Mouse (Mus musculus): ENCODE measurements around the gene Dyrk1a.

Dyrk1a gene

DNA sequence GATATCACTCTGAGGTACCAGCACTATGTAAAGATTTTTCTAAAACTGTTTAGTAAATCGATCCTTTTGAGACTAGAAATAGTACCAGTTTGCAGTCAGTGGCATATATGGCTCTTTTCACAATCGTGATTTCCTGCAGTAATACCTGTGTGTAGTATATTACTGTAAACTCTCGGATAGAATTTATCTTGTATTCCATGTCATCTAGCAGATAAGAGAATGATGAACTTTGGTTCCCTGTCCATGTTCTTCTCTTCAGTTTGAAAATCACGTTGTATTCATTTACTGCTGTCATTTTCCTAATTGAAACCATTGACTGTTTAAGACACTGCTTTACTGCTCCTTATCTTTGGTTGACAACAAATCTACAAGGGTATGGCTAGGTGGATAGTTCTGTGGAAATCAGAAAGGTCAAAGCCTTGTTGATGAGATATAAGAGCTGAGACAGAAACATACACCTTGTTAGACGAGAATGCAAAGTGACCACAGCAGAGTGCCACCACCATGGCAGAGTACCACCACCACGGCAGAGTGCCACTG lies 62.7 kb downstream of the Dyrk1a start:
- no peak for DNase-seq (ENCODE audit: low read depth)

DNA sequence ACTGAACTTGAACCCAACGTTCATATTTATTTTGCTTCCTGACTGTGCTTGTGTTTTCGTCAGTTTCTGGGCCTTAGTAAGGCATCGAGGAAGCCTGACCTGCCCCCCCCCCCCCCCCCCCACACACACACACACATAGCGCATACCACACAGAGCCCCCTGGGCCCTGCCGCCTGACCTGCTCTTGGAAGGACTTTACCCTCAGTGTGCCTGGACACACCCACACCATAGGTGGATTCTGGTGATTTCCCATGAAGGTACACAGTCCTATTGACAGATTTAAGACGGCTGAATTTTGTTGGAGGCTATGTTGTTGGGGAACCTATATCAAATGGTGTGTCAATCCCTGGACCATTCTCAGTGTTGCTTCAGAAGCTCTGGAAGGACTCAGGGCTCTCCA lies 63.2 kb downstream of the Dyrk1a start:
- no peak for DNase-seq (ENCODE audit: low read depth)

DNA sequence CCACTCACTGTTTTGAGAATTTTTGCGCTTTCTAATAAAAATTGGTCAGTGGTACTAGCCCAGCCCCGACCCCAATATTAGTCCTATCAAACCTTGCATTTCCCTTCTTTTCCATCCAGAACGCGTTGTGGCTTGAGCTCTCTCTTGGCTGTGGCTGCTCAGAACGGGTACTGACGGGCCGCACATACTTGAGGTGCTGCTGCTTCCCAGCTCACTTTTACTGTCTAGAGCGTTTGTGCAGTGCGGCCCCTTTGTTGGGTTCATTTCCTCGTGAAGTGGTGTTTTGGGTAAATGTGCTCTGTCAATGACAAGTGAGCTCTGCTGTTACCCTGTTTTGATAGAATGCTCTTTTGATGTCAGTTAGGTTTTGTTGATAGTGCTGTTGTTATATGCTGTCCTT lies 67.6 kb downstream of the Dyrk1a start:
- DNase-seq (ENCODE audit: low read depth) = no peak

DNA sequence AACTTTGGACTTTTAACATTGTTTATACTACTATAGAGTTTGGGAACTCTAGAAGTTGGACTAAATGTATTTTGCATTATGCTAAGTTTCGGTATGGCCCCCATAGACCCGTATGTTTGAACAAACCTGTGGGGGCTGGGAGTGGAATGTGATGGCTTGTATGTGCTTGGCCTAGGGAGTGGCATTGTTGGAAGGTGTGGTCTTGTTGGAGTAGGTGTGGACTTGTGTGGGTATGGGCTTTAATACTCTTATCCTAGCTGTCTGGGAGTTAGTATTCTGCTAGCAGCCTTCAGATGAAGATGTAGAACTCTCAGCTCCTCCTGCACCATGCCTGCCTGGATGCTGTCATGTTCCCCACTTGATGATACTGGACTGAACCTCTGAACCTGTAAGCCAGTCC lies 72.0 kb downstream of the Dyrk1a start:
- DNase-seq (ENCODE audit: low read depth) = no peak

DNA sequence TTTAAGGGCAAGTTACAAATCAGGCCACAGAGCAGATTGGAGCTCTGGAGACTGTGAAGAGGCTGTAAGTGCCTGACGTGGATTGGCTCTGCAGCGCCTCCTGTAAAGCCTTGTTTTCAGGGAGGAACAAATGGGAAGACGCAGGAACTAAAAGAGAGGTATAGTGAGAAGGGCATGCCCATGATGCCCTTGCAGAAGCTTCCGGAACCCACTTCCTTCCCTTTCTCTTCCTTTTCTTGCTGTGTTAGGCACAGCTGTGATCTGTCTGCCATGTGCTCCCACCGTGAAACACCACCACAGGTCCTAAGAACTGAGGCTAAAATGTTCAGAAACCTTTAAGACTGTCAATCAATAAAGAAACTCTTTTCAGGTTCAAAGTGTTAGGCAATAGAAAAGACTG lies 77.3 kb downstream of the Dyrk1a start:
- peak; percentile 39 for DNase-seq (ENCODE audit: low read depth)

DNA sequence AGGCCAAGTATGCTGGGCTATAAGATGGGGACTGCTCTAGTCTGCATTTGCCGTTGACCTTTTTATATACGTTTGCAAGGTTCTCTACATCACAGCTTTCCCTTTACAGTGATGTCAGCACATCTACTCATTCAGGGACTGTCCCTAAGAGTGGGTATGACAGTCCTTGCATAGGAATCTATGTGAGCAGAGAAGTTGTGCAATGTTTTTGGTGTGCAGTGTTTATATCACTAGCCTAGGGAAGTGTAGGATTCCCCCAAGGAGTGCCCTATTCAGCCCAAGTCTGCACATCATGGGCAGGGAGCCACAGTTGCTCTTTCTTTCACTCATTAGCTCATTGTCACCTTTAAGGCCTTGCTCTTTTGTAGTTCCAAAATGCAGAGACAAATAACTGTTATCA lies 78.1 kb downstream of the Dyrk1a start:
- DNase-seq (ENCODE audit: low read depth) = peak; percentile 60

DNA sequence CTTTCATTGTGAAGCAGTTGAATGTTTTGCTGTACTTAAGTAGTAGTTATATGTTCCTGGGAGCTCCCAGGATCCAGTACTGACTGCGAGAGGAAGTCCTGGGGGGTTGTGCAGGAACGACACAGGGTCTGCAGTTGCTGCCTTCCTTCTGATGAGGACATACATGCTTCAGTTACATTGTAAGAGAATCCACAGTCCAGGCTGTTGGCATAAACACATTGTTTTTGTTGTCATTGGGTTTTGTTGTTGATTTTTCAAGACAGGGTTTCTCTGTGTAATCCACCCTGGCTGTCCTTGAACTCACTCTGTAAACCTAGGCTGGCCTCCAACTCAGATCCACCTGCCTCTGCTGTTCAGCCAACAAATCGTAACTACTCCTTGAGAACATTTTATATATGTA lies 80.1 kb downstream of the Dyrk1a start:
- no peak for DNase-seq (ENCODE audit: low read depth)

DNA sequence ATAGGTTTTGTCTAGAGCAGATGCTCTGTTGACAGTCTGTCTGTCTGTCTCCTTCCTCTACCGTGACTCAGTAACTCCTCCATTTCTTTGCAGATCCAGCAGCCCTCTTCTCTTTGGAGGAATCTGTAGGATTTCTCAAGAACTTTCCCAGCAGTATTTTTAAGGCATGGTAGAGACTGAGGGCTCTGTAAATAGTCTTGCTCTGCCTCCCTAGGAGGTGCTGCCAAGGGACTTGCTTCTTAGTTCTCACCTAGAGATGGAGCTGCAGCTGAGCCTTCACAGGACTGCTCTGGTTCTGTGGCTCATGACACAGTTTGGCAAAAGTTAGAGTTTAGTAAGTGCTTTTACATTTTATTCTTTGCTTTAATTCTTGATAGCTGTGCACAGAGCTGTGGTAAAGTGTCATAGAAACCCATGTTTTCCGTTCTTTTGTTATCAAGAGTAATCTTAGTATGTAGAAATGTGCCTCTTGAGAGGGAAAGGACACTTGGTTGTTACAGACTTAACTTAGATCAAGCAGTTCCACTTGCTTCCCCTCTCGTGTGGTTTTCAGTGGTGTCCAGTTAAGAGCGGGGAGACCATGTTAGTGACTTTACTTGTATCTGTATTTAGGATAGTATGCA lies 82.4 kb downstream of the Dyrk1a start:
- no peak for DNase-seq (ENCODE audit: low read depth)

DNA sequence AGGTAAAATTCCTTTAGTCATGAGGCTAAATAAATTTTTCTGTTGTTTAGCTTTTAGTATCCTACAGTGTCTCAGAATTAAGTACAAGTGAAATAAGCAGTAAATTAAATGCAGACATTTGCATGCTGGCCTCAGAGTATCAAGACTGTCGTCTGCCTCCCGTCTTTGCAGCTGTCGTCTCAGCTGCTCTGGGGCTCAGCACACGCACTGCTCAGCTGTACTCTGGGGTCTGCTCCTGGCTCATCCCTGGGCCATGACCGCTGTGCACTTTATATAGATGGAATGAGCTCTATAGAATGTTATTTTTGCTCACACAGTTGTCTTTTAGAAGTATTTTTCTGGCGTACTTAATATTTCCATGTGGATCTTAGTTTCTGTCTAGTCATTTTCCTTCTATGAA lies 85.3 kb downstream of the Dyrk1a start:
- no peak for DNase-seq (ENCODE audit: low read depth)

DNA sequence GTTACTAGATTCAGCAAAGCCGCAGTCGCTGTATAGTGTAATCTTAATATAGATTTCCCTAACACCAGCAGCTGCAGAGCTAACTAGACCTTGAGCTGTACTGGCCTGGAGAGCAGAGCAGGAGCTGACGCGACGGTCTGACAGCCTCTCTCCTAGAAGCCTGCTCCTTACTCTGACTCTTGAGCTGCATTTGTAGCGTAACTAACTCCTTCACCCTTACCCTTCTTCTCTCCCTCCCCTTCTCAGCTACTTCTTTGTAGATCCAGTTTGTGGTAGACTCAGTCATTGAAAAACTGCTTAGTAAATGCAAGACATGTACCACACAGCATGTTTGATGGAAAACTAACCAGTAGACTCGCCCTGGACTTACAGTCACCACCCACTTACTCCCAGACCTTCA lies 87.1 kb downstream of the Dyrk1a start:
- DNase-seq (ENCODE audit: low read depth) = no peak

DNA sequence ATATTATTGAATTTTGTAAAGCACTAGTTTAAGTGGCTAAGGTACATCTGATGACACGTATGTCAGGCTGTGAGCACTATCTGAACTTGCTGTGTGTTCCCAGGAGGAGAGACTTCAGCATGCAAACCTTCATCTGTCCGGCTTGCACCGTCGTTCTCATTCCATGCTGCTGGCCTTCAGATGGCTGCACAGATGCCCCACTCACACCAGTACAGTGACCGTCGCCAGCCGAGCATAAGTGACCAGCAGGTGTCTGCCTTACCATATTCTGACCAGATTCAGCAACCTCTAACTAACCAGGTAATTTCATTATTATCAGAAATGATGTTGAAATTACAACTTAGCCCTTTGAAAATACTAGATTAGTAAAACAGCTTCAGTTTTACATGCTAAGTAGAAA lies 89.6 kb downstream of the Dyrk1a start:
- no peak for DNase-seq (ENCODE audit: low read depth)

DNA sequence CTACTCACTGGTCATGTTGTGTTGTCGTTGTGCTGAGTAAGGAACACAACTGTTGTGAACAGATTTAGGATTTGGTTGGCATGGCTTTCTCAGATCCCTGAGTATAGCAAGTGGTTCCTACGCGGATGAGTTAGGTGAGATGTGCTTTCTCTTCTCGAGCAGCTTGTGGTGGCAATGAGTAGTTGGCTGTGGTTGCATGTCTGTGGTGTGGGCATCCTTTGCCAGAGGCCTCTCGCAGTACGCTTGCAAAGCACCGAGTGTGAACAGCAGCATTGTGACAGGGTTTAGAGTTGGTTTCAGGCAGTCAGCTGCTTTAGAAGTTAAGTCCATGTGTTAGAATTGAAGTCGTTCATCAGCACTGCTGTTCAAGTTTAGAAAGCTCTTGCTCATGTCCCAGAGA lies 90.4 kb downstream of the Dyrk1a start:
- peak; percentile 20 for DNase-seq (ENCODE audit: low read depth)

DNA sequence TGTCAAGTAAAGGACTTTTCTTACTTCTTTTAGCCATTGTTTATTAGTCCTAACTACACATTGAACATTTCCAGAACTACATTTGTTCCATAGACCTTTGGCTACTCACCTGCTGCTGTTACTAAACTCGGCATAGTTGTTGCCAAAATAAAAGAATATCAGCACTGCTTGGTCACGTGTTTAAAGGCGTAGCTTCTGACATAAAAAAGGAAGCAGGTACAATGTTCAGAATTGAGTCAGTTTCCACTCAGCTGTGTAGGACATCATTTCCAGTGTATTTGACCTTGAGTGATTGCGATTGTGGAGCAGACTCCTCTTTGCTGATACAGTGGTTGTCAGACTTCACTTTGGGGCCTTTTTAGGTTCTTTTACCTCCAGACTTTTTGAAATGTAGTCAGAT lies 97.7 kb downstream of the Dyrk1a start:
- peak; percentile 16 for DNase-seq (ENCODE audit: low read depth)

DNA sequence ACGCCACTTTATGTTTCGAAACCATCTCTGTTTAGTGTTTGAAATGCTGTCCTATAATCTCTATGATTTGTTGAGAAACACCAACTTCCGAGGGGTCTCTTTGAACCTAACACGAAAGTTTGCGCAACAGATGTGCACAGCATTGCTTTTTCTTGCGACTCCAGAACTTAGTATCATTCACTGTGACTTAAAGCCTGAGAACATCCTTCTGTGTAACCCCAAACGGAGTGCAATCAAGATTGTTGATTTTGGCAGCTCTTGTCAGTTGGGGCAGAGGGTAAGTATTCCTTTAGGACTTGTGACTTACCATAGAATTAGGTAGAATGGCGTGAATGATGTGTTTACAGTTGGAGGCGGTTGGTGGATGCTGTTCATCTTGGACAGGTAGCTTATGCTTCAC lies 101.5 kb downstream of the Dyrk1a start:
- DNase-seq (ENCODE audit: low read depth) = no peak

DNA sequence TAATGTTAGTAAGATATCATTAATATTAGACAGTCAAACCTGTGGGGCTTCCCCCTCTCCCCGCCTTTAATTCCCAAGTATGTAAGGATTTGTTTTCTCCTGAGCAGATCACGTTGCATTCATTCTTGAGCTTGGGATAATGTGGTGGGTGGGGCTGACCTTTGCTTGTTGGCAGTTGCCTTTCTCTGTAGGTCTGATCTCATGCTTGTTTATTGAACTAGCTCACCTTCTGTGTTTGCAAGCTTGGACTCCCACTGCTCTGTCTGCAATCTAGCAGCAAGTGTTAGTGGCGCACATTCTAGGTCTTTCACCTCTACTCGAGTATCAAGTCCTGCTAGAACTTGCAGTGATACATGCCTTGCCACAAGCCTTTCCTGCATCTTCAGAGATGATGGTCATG lies 111.1 kb downstream of the Dyrk1a start:
- no peak for DNase-seq (ENCODE audit: low read depth)

DNA sequence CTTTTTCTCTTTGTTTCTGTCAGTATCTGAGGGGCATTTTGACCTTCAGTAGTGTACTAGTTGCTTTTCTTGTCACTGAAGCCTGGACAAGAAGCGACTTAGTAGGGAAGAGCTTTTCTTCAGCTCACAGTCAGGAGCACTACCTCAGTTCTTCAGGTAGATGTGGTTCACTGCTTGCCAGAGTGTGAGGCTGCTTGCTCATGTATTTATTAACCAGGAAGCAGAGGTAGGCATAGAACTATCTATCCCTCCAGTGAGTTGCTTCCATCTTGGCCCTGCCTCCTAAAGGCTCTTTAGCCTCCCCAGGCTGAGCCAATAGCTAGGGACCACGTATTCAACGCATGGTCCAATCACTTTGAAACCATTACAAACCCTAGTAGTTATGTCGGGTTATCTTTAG lies 112.0 kb downstream of the Dyrk1a start:
- DNase-seq (ENCODE audit: low read depth) = no peak

DNA sequence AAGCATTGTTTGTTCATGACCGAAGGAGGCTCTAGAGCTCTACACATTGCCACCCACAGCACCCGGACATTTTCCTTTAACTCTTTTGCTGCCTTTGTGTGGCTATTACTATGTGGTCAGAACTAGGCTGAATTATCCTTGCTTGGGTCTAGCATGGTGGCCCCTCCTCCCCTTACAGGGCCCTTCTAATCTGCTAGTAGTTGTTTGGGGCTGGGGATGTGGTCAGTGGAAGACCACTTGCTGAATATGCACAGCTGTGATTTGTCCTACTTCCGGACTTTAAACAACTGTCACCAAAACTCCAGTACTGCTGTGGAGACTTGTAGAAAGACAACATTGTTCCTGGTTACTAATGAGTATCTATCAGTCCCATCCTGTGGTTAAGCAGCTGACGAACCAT lies 114.2 kb downstream of the Dyrk1a start:
- no peak for DNase-seq (ENCODE audit: low read depth)

DNA sequence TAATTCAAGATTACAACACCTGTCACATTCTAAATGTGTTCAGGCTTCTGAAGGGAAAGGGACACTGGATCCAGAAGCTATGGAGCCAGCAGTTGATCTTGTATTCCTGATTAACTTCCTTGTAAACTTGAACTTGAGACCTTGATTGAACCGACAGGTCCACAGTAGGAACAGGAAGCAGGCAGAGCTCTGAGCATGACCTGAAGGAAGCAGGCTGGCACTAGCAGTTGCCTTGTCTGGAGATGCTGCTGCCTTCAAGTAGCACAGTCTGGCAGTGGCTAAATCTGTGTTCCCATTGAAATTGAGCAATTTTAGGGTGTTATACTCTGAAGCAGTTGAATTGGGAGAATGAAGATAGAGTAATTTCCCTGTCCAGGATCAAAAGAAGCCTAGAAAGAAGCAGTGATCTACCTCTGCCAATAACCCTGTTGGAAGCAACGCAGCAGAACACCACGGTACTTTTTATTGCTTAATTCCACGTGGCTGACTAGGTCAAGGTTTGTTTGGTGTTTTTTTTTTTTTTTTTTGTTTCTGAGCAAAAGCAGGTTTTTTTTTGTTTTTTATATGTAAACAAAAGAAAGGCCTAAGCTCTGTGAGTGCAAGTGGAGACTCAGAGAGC lies 124.0 kb downstream of the Dyrk1a start:
- DNase-seq (ENCODE audit: low read depth) = no peak

DNA sequence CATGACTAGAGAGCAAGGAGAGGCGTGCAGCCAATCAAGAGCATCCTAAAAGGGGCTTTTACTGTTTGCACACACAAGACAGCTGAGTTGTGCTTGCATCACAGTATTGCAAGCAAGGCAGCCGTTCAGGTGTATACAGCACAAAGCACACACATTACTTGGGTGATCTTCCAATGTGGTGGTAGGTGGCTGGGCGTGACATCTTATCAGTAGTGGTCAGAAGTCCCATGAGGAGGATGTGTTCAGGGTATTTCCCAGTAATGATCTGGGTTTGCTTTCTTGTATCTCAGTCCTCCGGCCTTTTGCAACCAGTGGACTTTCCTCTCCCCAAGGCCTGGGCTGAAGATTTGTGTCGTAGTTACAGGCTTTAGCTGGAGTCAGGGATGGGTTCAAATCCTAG lies 127.7 kb downstream of the Dyrk1a start:
- DNase-seq (ENCODE audit: low read depth) = no peak

DNA sequence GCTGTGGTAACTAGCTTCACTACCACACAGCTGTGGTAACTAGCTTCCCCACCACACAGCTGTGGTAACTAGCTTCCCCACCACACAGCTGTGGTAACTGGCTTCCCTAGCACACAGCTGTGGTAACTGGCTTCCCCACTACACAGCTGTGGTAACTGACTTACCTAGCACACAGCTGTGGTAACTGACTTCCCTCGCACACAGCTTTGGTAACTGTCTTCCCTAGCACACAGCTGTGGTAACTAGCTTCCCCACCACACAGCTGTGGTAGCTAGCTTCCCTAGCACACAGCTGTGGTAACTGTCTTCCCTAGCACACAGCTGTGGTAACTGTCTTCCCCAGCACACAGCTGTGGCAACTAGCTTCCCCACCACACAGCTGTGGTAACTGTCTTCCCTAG lies 128.4 kb downstream of the Dyrk1a start:
- peak; percentile 51 for DNase-seq (ENCODE audit: low read depth)

DNA sequence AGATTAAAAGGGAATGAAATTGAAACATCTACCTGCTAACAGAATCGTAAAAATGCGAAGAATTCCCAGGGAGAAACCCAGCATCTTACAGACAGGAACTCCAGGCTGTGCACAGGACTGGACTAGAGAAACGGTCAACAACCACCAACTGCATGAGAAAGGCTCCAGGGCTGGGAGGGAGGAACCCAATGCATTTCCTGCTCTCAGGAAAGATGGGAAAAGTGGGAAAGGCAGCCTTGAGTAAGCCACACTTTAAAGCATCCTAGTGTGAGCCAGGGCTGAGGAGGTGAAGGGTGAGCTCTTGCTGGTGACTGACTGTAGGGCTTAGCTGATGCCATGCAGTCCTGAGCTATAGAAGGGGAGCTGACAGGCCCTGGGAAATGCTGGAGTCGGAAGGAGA lies 131.3 kb downstream of the Dyrk1a start:
- no peak for DNase-seq (ENCODE audit: low read depth)

DNA sequence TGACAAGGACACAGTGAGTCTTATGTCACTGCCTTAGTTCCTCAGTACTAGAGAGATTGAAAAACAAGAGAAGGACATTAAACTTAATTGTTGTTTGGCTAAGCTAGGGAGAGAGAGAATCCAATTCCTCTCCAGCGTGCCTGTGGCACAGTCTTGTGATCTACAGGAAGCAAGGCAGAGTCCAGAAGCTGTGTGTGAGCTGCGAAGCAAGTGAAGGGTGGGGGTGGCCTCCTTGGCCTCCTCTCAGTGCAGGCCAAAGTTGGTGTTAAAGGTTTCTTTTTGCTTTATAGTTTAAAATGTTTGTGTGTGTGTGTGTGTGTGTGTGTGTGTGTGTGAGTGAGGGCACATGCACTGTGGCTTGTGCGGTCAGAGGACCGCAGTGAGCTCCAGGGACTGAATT lies 132.2 kb downstream of the Dyrk1a start:
- no peak for DNase-seq (ENCODE audit: low read depth)

DNA sequence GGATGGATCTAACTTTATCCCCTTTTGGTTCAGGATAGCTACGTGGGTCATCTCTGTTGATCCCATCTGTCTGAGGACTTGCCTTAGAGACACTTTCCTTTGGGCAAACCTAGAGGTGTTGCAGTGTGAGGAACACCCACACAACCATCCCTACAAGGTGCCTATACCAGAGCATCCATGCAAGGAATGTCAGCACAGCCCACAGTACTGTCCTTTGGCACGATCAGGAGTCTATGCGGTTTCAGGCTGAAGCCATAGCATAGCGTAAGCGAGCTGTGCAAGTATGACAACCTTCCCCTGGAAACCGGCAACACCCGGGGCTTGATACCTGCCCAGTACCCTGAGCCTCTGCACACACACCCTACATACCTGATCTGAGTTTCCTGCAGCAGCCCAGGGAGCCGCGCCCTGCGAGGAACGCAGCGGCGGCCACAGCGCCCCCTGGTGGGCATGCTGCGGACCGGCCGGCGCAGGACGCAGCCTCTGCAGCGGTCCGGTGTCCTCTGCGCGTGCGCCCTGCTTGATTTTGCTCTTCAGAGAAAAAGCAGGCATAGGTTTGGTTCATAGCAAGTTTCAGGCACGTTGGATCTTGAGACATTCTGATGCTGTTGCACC lies 143.8 kb downstream of the Dyrk1a start:
- DNase-seq (ENCODE audit: low read depth) = peak; percentile 80

DNA sequence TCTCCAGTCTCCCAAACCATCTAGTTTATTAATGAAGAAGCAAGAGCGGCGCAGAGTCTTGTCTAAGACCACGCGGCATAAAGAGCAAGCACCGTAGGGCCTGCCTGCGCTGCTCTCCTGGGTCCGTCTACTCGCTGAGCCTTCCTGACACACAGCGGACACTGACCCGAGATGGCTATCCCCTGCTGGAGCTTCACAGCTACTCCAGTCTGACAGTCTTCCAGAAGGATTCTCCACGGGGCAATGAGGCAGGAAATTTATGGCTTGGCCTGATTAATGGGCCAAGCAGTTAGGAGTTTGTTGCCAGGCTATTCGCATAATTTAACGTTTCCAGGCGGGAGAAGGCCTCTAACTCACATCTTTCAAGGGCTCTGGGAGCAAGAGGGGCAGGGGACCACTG lies 144.7 kb downstream of the Dyrk1a start:
- no peak for DNase-seq (ENCODE audit: low read depth)
